Mouse (Mus musculus) gastrocnemius, postnatal 25 days (tissue): ENCODE measurements around the gene Exoc7. TPM values are rescaled to one million over a fixed set of nuclear protein-coding genes. Genes with fewer than 3 reads are reported as not detected.

Experiments used
- DNase-seq: peaks from one replicate; pipeline ENCODE4 v3.0.0; 2022
- total RNA-seq, 2 experiments: library from RNA; stranded (reverse); gene quantifications; 1 replicate in 1 of 2; 2 replicates in 1 of 2; pipeline ENCODE4 v1.2.3; 2021

Exoc7 gene
- total RNA-seq, 2 experiments from 2014 or later = 66.5 to 69.1 TPM

DNA sequence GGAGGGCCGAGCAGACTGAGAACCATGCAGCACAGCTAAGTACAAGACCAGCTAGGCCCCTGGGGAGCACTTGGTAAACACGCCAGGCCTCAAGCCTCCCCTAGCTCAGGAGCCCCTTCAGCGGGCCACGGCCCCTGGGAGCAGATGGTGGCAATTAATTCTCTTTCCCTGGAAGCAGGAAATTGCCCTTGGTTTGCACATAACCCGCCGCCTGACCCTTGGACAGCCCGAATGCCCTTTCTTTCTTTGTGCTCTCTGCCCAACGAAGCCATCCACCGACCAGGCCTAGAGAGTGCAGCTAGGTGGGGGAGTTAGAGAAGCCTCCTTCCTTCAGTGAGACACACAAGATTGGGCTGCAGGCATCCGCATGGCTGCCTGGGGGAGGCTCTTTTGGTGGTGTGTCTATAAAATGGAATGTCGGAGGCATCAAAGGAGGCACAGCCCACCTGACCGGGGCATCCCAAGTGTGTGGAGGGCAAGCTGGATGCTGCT lies 65.2 kb downstream of the Exoc7 start:
- no peak for DNase-seq

DNA sequence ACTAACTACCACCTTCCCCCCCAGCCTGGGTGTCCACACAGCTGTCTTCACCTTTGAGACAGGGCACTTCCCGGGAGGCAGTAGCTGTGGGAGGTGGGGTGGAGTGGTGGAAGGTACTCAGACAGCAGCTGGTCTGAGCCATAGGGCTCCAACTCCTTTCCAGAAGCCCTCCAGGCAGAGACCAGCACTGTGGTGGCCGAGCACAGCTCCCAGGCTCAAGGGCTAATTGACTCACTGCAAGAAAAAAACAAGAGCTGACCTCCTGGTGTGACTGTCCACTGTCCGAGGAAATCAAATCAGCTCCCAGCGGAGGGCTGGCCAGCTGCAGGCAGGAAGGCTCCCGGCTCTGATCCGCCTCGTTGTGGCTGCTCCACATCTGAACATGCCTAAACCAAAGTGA lies 67.2 kb downstream of the Exoc7 start:
- no peak for DNase-seq

Other genes with a start within 250 kb of the Exoc7 start
- gene Unc13d, start 229.3 kb downstream of the Exoc7 start, total RNA-seq = under 1 TPM; 0.16 to 0.38 TPM
- 10 to 100 TPM; 58.1 to 64.4 TPM for gene Wbp2, start 220.2 kb downstream of the Exoc7 start, total RNA-seq
- gene Trim47, start 180.0 kb downstream of the Exoc7 start, total RNA-seq = 10 to 100 TPM in 1 of 2 experiments, 1 to 10 TPM in 1; 7.9 to 14.5 TPM
- gene Trim65, start 176.1 kb downstream of the Exoc7 start, total RNA-seq = 1 to 10 TPM; 5.1 to 5.4 TPM
- gene Mrpl38, start 168.4 kb downstream of the Exoc7 start, total RNA-seq = 10 to 100 TPM; 48.7 to 50.8 TPM
- gene Fbf1, start 139.1 kb downstream of the Exoc7 start, total RNA-seq = 10 to 100 TPM in 1 of 2 experiments, 1 to 10 TPM in 1; 8.8 to 11.4 TPM
- 10 to 100 TPM; 19.9 to 22.5 TPM for gene Ten1, start 108.4 kb downstream of the Exoc7 start, total RNA-seq
- gene Acox1, start 108.2 kb downstream of the Exoc7 start, total RNA-seq = 10 to 100 TPM; 56.1 to 73.6 TPM
- under 1 TPM; 0.05 to 0.13 TPM for gene Evpl, start 69.2 kb downstream of the Exoc7 start, total RNA-seq
- 10 to 100 TPM; 65.8 to 75.9 TPM for gene Srp68, start 33.0 kb downstream of the Exoc7 start, total RNA-seq
- under 1 TPM in 1 of 2 experiments, not detected in 1; 0.31 TPM for gene Galr2, start 26.3 kb downstream of the Exoc7 start, total RNA-seq
- gene Foxj1, start 28.2 kb upstream of the Exoc7 start, total RNA-seq = under 1 TPM in 1 of 2 experiments, not detected in 1; 0.27 TPM
- 10 to 100 TPM; 21.8 to 31.4 TPM for gene Rnf157, start 105.8 kb upstream of the Exoc7 start, total RNA-seq
- gene Ubald2, start 126.9 kb upstream of the Exoc7 start, total RNA-seq = 10 to 100 TPM; 35.9 to 40.4 TPM
- gene Qrich2, start 159.0 kb upstream of the Exoc7 start, total RNA-seq = not detected
- gene Prpsap1, start 187.0 kb upstream of the Exoc7 start, total RNA-seq = 10 to 100 TPM; 17.0 to 18.9 TPM
- gene Sphk1, start 223.7 kb upstream of the Exoc7 start, total RNA-seq = 1 to 10 TPM in 1 of 2 experiments, under 1 TPM in 1; 0.94 to 2.0 TPM